Mouse (Mus musculus) gastrocnemius, adult 2 months (tissue): Measurements from ENCODE around the gene Gm37240. TPM values are rescaled to one million over a fixed set of nuclear protein-coding genes. Genes with fewer than 3 reads are reported as not detected.

ENCODE experiments used
- DNase-seq: peaks from one replicate; pipeline ENCODE4 v3.0.0; 2022
- H3K27ac ChIP-seq: fragments of 200-600 bp; 2 replicates; pipeline ENCODE4 v1.8.1; 2022; ENCODE audit warnings: mild to moderate bottlenecking
- H3K4me3 ChIP-seq: fragments of 200-600 bp; 2 replicates; pipeline ENCODE4 v1.8.1; 2022; ENCODE audit warnings: mild to moderate bottlenecking, moderate library complexity
- CTCF ChIP-seq: fragments of 200-600 bp; IDR thresholded peaks from 2 replicates; pipeline ENCODE4 v1.8.1; 2022; ENCODE audit warnings: antibody characterized with exemption, mild to moderate bottlenecking, moderate library complexity
- intact Hi-C: fragments of 180-260 bp; cut with DNase I; formaldehyde crosslinking; loops from one replicate; pipeline ENCODE4 v1.15.1; 2025
- total RNA-seq, 2 experiments: library from RNA; stranded (reverse); gene quantifications; 2 replicates each; pipeline ENCODE4 v1.2.3; 2021

Gene Gm37240
- total RNA-seq, 2 experiments from 2014 or later = 34.5 to 37.4 TPM

GRCm38 (mm10) chr3:85713936-85714709 lies 173.2 kb downstream of the Gm37240 start:
- TF ChIP-seq CTCF = no peak
- DNase-seq = no peak
- Histone ChIP-seq H3K4me3 (no peak overlapping the region), H3K27ac (peak overlapping the region; percentile 76)
- intact Hi-C loops = no loop called here

GRCm38 (mm10) chr3:85710695-85711094 lies 176.6 kb downstream of the Gm37240 start:
- DNase-seq = no peak
- Histone ChIP-seq H3K4me3 (no peak overlapping the region), H3K27ac (no peak overlapping the region)
- TF ChIP-seq CTCF = no peak
- intact Hi-C loops = no loop called here

GRCm38 (mm10) chr3:85707421-85707820 lies 179.9 kb downstream of the Gm37240 start:
- peak; percentile 88 for TF ChIP-seq CTCF
- no peak overlapping the region for H3K4me3 ChIP-seq
- no peak overlapping the region for H3K27ac ChIP-seq
- DNase-seq = peak; percentile 61
- intact Hi-C loops = loop anchor here (1.0 to 10.0 kb wide), 2 partner anchors 210 to 427 kb away; no protein-coding TSS in a partner anchor

- intact Hi-C loops = loop anchor here (10.0 kb wide), 1 partner anchor 431 kb away; no protein-coding TSS in a partner anchor
- no peak overlapping the region for H3K4me3 ChIP-seq
- H3K27ac ChIP-seq = no peak overlapping the region
- TF ChIP-seq CTCF = no peak
- no peak for DNase-seq
Observed at GRCm38 (mm10) chr3:85703141-85703882, 184.0 kb downstream of the Gm37240 start.

GRCm38 (mm10) chr3:85698496-85698895 lies 188.8 kb downstream of the Gm37240 start:
- no peak overlapping the region for H3K4me3 ChIP-seq
- no peak for TF ChIP-seq CTCF
- H3K27ac ChIP-seq = no peak overlapping the region
- intact Hi-C loops = no loop called here
- DNase-seq = no peak

- TF ChIP-seq CTCF = no peak
- H3K27ac ChIP-seq = no peak overlapping the region
- no peak overlapping the region for H3K4me3 ChIP-seq
- intact Hi-C loops = no loop called here
- DNase-seq = no peak
Observed at GRCm38 (mm10) chr3:85695056-85695455, 192.3 kb downstream of the Gm37240 start.

GRCm38 (mm10) chr3:85693013-85693412 lies 194.3 kb downstream of the Gm37240 start:
- Histone ChIP-seq H3K27ac (no peak overlapping the region), H3K4me3 (no peak overlapping the region)
- intact Hi-C loops = no loop called here
- no peak for TF ChIP-seq CTCF
- DNase-seq = no peak

- DNase-seq = no peak
- intact Hi-C loops = no loop called here
Observed at GRCm38 (mm10) chr3:85691134-85691533, 196.2 kb downstream of the Gm37240 start.

GRCm38 (mm10) chr3:85688341-85688740 lies 199.0 kb downstream of the Gm37240 start:
- Histone ChIP-seq H3K27ac (no peak overlapping the region), H3K4me3 (no peak overlapping the region)
- TF ChIP-seq CTCF = no peak
- intact Hi-C loops = loop anchor here (5.0 kb wide), 1 partner anchor 229 kb away; no protein-coding TSS in a partner anchor
- DNase-seq = no peak

More at GRCm38 (mm10) chr3:85691134-85691533, 196.2 kb downstream of the Gm37240 start:
- no peak for TF ChIP-seq CTCF
- Histone ChIP-seq H3K27ac (no peak overlapping the region), H3K4me3 (no peak overlapping the region)

- H3K27ac ChIP-seq = peak overlapping the region; percentile 75
- no peak overlapping the region for H3K4me3 ChIP-seq
- peak; percentile 75 for DNase-seq
- no peak for TF ChIP-seq CTCF
- intact Hi-C loops = loop anchor here (5.0 kb wide), 1 partner anchor 232 kb away; no protein-coding TSS in a partner anchor
Observed at GRCm38 (mm10) chr3:85685271-85685670, 202.0 kb downstream of the Gm37240 start.

GRCm38 (mm10) chr3:85683618-85684017 lies 203.7 kb downstream of the Gm37240 start:
- Histone ChIP-seq H3K4me3 (no peak overlapping the region), H3K27ac (no peak overlapping the region)
- intact Hi-C loops = no loop called here
- DNase-seq = no peak
- no peak for TF ChIP-seq CTCF

GRCm38 (mm10) chr3:85681136-85681535 lies 206.2 kb downstream of the Gm37240 start:
- no peak overlapping the region for H3K4me3 ChIP-seq

GRCm38 (mm10) chr3:85679960-85680359 lies 207.4 kb downstream of the Gm37240 start:
- no peak overlapping the region for H3K4me3 ChIP-seq
- DNase-seq = no peak
- intact Hi-C loops = no loop called here
- H3K27ac ChIP-seq = no peak overlapping the region
- TF ChIP-seq CTCF = no peak

More at GRCm38 (mm10) chr3:85681136-85681535, 206.2 kb downstream of the Gm37240 start:
- TF ChIP-seq CTCF = no peak
- no peak overlapping the region for H3K27ac ChIP-seq
- intact Hi-C loops = no loop called here
- DNase-seq = no peak
